Mouse (Mus musculus): ENCODE data around the gene Slc22a8. TPM values are rescaled to one million over a fixed set of nuclear protein-coding genes. Genes with fewer than 3 reads are reported as not detected.
A peak's percentile ranks its signal among the peaks of the same experiment; 100 is the strongest.

Gene Slc22a8
- polyA plus RNA-seq, 1 experiment, result 8.0 TPM

GRCm38 (mm10) chr19:8630249-8630648 lies 39.2 kb downstream of the Slc22a8 start:
- DNase-seq (ENCODE audit: low read depth), result no peak
- TF ChIP-seq POLR2A (IDR thresholded peaks at IDR 0.05; ENCODE audit: borderline replicate concordance, extremely low read depth, insufficient read depth, insufficient read length, poor library complexity, severe bottlenecking) (no peak), CTCF (IDR thresholded peaks at IDR 0.05; ENCODE audit: borderline replicate concordance, extremely low read depth, insufficient read depth, insufficient read length) (no peak)

GRCm38 (mm10) chr19:8630826-8631225 lies 39.8 kb downstream of the Slc22a8 start:
- TF ChIP-seq CTCF (IDR thresholded peaks at IDR 0.05; ENCODE audit: borderline replicate concordance, extremely low read depth, insufficient read depth, insufficient read length), result no peak
- no peak for TF ChIP-seq POLR2A (IDR thresholded peaks at IDR 0.05; ENCODE audit: borderline replicate concordance, extremely low read depth, insufficient read depth, insufficient read length, poor library complexity, severe bottlenecking)
- DNase-seq (ENCODE audit: low read depth), result no peak

GRCm38 (mm10) chr19:8632029-8632428 lies 41.0 kb downstream of the Slc22a8 start:
- DNase-seq (ENCODE audit: low read depth), result peak; percentile 2
- no peak for TF ChIP-seq POLR2A (IDR thresholded peaks at IDR 0.05; ENCODE audit: borderline replicate concordance, extremely low read depth, insufficient read depth, insufficient read length, poor library complexity, severe bottlenecking)
- no peak for TF ChIP-seq CTCF (IDR thresholded peaks at IDR 0.05; ENCODE audit: borderline replicate concordance, extremely low read depth, insufficient read depth, insufficient read length)

GRCm38 (mm10) chr19:8642086-8642485 lies 51.0 kb downstream of the Slc22a8 start:
- no peak for TF ChIP-seq POLR2A (IDR thresholded peaks at IDR 0.05; ENCODE audit: borderline replicate concordance, extremely low read depth, insufficient read depth, insufficient read length, poor library complexity, severe bottlenecking)
- no peak for TF ChIP-seq CTCF (IDR thresholded peaks at IDR 0.05; ENCODE audit: borderline replicate concordance, extremely low read depth, insufficient read depth, insufficient read length)

GRCm38 (mm10) chr19:8646393-8646792 lies 55.3 kb downstream of the Slc22a8 start:
- TF ChIP-seq POLR2A (IDR thresholded peaks at IDR 0.05; ENCODE audit: borderline replicate concordance, extremely low read depth, insufficient read depth, insufficient read length, poor library complexity, severe bottlenecking) (no peak), CTCF (IDR thresholded peaks at IDR 0.05; ENCODE audit: borderline replicate concordance, extremely low read depth, insufficient read depth, insufficient read length) (no peak)
- no peak for DNase-seq (ENCODE audit: low read depth)

More at GRCm38 (mm10) chr19:8642086-8642485, 51.0 kb downstream of the Slc22a8 start:
- DNase-seq (ENCODE audit: low read depth), result no peak

- DNase-seq (ENCODE audit: low read depth), result peak; percentile 38
Observed at GRCm38 (mm10) chr19:8655833-8656232, 64.8 kb downstream of the Slc22a8 start.

GRCm38 (mm10) chr19:8656341-8656740 lies 65.3 kb downstream of the Slc22a8 start:
- TF ChIP-seq CTCF (IDR thresholded peaks at IDR 0.05; ENCODE audit: borderline replicate concordance, extremely low read depth, insufficient read depth, insufficient read length) (no peak), POLR2A (IDR thresholded peaks at IDR 0.05; ENCODE audit: borderline replicate concordance, extremely low read depth, insufficient read depth, insufficient read length, poor library complexity, severe bottlenecking) (no peak)
- DNase-seq (ENCODE audit: low read depth), result no peak

More at GRCm38 (mm10) chr19:8655833-8656232, 64.8 kb downstream of the Slc22a8 start:
- no peak for TF ChIP-seq POLR2A (IDR thresholded peaks at IDR 0.05; ENCODE audit: borderline replicate concordance, extremely low read depth, insufficient read depth, insufficient read length, poor library complexity, severe bottlenecking)
- TF ChIP-seq CTCF (IDR thresholded peaks at IDR 0.05; ENCODE audit: borderline replicate concordance, extremely low read depth, insufficient read depth, insufficient read length), result no peak

Other genes with a start within 250 kb of the Slc22a8 start
- not detected in 2 replicates for gene Slc22a30, start 186.1 kb upstream of the Slc22a8 start, polyA plus RNA-seq (2012; rRNA removed)
- 12.2 and 13.2 TPM in 2 replicates for gene Slc22a6, start 26.8 kb downstream of the Slc22a8 start, polyA plus RNA-seq (2012; rRNA removed)
- 1.5 and 2.5 TPM in 2 replicates for gene Chrm1, start 72.5 kb downstream of the Slc22a8 start, polyA plus RNA-seq (2012; rRNA removed)
- gene Slc3a2, start 132.1 kb downstream of the Slc22a8 start, polyA plus RNA-seq (2012; rRNA removed), result 147 and 159 TPM in 2 replicates
- 57.3 and 65.8 TPM in 2 replicates for gene Wdr74, start 144.6 kb downstream of the Slc22a8 start, polyA plus RNA-seq (2012; rRNA removed)
- gene 1700092M07Rik, start 149.5 kb downstream of the Slc22a8 start, polyA plus RNA-seq (2012; rRNA removed), result 1.9 and 2.4 TPM in 2 replicates
- gene Stx5a, start 150.2 kb downstream of the Slc22a8 start, polyA plus RNA-seq (2012; rRNA removed), result 117 TPM in 2 replicates
- gene Nxf1, start 165.8 kb downstream of the Slc22a8 start, polyA plus RNA-seq (2012; rRNA removed), result 176 and 264 TPM in 2 replicates
- gene Tmem223, start 179.7 kb downstream of the Slc22a8 start, polyA plus RNA-seq (2012; rRNA removed), result 224 and 402 TPM in 2 replicates
- gene Tmem179b, start 183.2 kb downstream of the Slc22a8 start, polyA plus RNA-seq (2012; rRNA removed), result 25.4 and 37.6 TPM in 2 replicates
- 27.6 and 29.8 TPM in 2 replicates for gene Taf6l, start 195.2 kb downstream of the Slc22a8 start, polyA plus RNA-seq (2012; rRNA removed)
- 112 and 163 TPM in 2 replicates for gene Polr2g, start 207.3 kb downstream of the Slc22a8 start, polyA plus RNA-seq (2012; rRNA removed)
- gene Zbtb3, start 211.3 kb downstream of the Slc22a8 start, polyA plus RNA-seq (2012; rRNA removed), result 5.9 and 7.9 TPM in 2 replicates
- 53.6 and 57.3 TPM in 2 replicates for gene Ttc9c, start 228.1 kb downstream of the Slc22a8 start, polyA plus RNA-seq (2012; rRNA removed)
- 59.9 and 85.5 TPM in 2 replicates for gene Hnrnpul2, start 228.8 kb downstream of the Slc22a8 start, polyA plus RNA-seq (2012; rRNA removed)
- gene AC129217.1, start 238.5 kb downstream of the Slc22a8 start, polyA plus RNA-seq (2012; rRNA removed), result 1.1 TPM in 1 of 2 replicates, not detected in the other
- 92.6 and 101 TPM in 2 replicates for gene Bscl2, start 246.2 kb downstream of the Slc22a8 start, polyA plus RNA-seq (2012; rRNA removed)
- 187 and 233 TPM in 2 replicates for gene Gng3, start 247.9 kb downstream of the Slc22a8 start, polyA plus RNA-seq (2012; rRNA removed)